Mouse (Mus musculus) CH12.LX (cell line): Measurements from ENCODE around the gene Pitpnm3. TPM values are rescaled to one million over a fixed set of nuclear protein-coding genes. Genes with fewer than 3 reads are reported as not detected.

Experiments used
- DNase-seq: peaks from one replicate; pipeline ENCODE4 v3.0.0-alpha.2; 2013; ENCODE audit errors: extremely low read depth
- H3K27ac ChIP-seq: 2 replicates; pipeline ENCODE4 v1.5.1; 2012; ENCODE audit warnings: low read depth, mild to moderate bottlenecking, control low read depth, moderate library complexity; ENCODE audit not compliant: insufficient read depth
- H3K27me3 ChIP-seq: replicated peaks from 2 replicates; pipeline ENCODE3; 2012; ENCODE audit warnings: inconsistent platforms
- H3K36me3 ChIP-seq, 2 experiments: replicated peaks in 1 of 2; 2 replicates each; pipeline versions ENCODE3 to v1.6.1; 2012; ENCODE audit warnings: inconsistent platforms in 1 of 2, low read length in 1 of 2, mild to moderate bottlenecking in 1 of 2, mixed read lengths in 1 of 2, moderate library complexity in 1 of 2; ENCODE audit not compliant: control insufficient read depth in 1 of 2, insufficient read depth in 1 of 2
- H3K4me1 ChIP-seq, 2 experiments: 2 replicates each; pipeline ENCODE4 v1.6.1; 2012; ENCODE audit warnings: inconsistent platforms in 1 of 2, moderate library complexity in 1 of 2; ENCODE audit not compliant: insufficient read depth in 2 of 2, control insufficient read depth in 1 of 2
- H3K4me2 ChIP-seq: 2 replicates; pipeline ENCODE4 v1.6.1; 2012; ENCODE audit warnings: low read depth, mild to moderate bottlenecking, control low read depth; ENCODE audit not compliant: poor library complexity, insufficient read depth, severe bottlenecking
- H3K4me3 ChIP-seq, 3 experiments: fragments of 150-350 bp in 1 of 3; sonication (generic) in 1 of 3; replicated peaks in 1 of 3; 2 replicates each; pipeline versions ENCODE3 to v1.5.1; 2011 to 2012; ENCODE audit warnings: low read depth in 2 of 3, low read length in 2 of 3, mild to moderate bottlenecking in 2 of 3, moderate library complexity in 2 of 3, control low read depth in 1 of 3, improper control_type of control experiment in 1 of 3, inconsistent platforms in 1 of 3, mixed read lengths in 1 of 3; ENCODE audit not compliant: poor library complexity in 1 of 3
- H3K79me2 ChIP-seq: replicated peaks from 2 replicates; pipeline ENCODE4 v1.6.1; 2012; ENCODE audit warnings: mild to moderate bottlenecking, moderate library complexity; ENCODE audit not compliant: control insufficient read depth, poor library complexity, insufficient read depth, severe bottlenecking; ENCODE audit errors: extremely low read depth
- H3K9ac ChIP-seq: 2 replicates; pipeline ENCODE4 v1.6.1; 2012; ENCODE audit warnings: low read depth, mild to moderate bottlenecking, control low read depth, moderate library complexity; ENCODE audit not compliant: insufficient read depth
- H3K9me3 ChIP-seq: replicated peaks from 2 replicates; pipeline ENCODE3; 2012; ENCODE audit warnings: low read length, inconsistent platforms, mixed read lengths
- BHLHE40 ChIP-seq: IDR thresholded peaks from 2 replicates; pipeline ENCODE4 v1.6.1; 2011; ENCODE audit warnings: mild to moderate bottlenecking, low read depth, low read length, improper control_type of control experiment
- CTCF ChIP-seq, 2 experiments: IDR thresholded peaks in 1 of 2; conservative IDR thresholded peaks in 1 of 2; 2 replicates each; pipeline ENCODE4 v1.5.1; 2011 to 2012; ENCODE audit warnings: low read depth in 2 of 2, low read length in 2 of 2, improper control_type of control experiment in 1 of 2, inconsistent platforms in 1 of 2, mild to moderate bottlenecking in 1 of 2, moderate library complexity in 1 of 2
- E2F4 ChIP-seq: IDR thresholded peaks from 2 replicates; pipeline ENCODE4 v1.6.1; 2011; ENCODE audit warnings: low read depth, low read length, improper control_type of control experiment; ENCODE audit not compliant: insufficient replicate concordance
- KAT2A ChIP-seq: IDR thresholded peaks from 2 replicates; pipeline ENCODE4 v1.6.1; 2012; ENCODE audit warnings: low read length, improper control_type of control experiment, inconsistent platforms; ENCODE audit not compliant: insufficient replicate concordance
- MAFK ChIP-seq: IDR thresholded peaks from 2 replicates; pipeline ENCODE4 v1.6.1; 2011; ENCODE audit warnings: low read length, improper control_type of control experiment; ENCODE audit not compliant: insufficient replicate concordance
- MAX ChIP-seq: IDR thresholded peaks from 2 replicates; pipeline ENCODE4 v1.6.1; 2011; ENCODE audit warnings: low read length, improper control_type of control experiment
- MAZ ChIP-seq: IDR thresholded peaks from 2 replicates; pipeline ENCODE4 v1.6.1; 2012; ENCODE audit warnings: low read depth, mild to moderate bottlenecking, inconsistent platforms, low read length, improper control_type of control experiment, moderate library complexity
- MEF2A ChIP-seq: IDR thresholded peaks from 2 replicates; pipeline ENCODE4 v1.6.1; 2014; ENCODE audit warnings: low read depth, mild to moderate bottlenecking, inconsistent platforms, low read length, improper control_type of control experiment, borderline replicate concordance
- MXI1 ChIP-seq: IDR thresholded peaks from 2 replicates; pipeline ENCODE4 v1.6.1; 2011; ENCODE audit warnings: mild to moderate bottlenecking, low read depth, low read length, improper control_type of control experiment
- NELFE ChIP-seq: IDR thresholded peaks from 2 replicates; pipeline ENCODE4 v1.6.1; 2011; ENCODE audit warnings: low read depth, low read length, improper control_type of control experiment
- NRF1 ChIP-seq: IDR thresholded peaks from 2 replicates; pipeline ENCODE4 v1.6.1; 2014; ENCODE audit warnings: low read depth, mild to moderate bottlenecking, inconsistent platforms, low read length, improper control_type of control experiment, moderate library complexity
- PAX5 ChIP-seq: IDR thresholded peaks from 2 replicates; pipeline ENCODE4 v1.6.1; 2012; ENCODE audit warnings: low read length, inconsistent platforms, mixed read lengths
- POLR2AphosphoS2 ChIP-seq: IDR thresholded peaks from 2 replicates; pipeline ENCODE4 v1.6.1; 2011; ENCODE audit warnings: low read depth, low read length, improper control_type of control experiment
- RAD21 ChIP-seq: IDR thresholded peaks from 2 replicates; pipeline ENCODE4 v1.6.1; 2011; ENCODE audit warnings: low read depth, mild to moderate bottlenecking, low read length, improper control_type of control experiment, moderate library complexity
- RCOR1 ChIP-seq: conservative IDR thresholded peaks from 2 replicates; pipeline ENCODE4 v1.6.1; 2012; ENCODE audit warnings: low read depth, mild to moderate bottlenecking, inconsistent platforms, low read length, improper control_type of control experiment
- SIN3A ChIP-seq: IDR thresholded peaks from 2 replicates; pipeline ENCODE4 v1.6.1; 2012; ENCODE audit warnings: low read length, improper control_type of control experiment, inconsistent platforms
- TCF12 ChIP-seq: IDR thresholded peaks from 2 replicates; pipeline ENCODE4 v1.6.1; 2014; ENCODE audit warnings: low read depth, mild to moderate bottlenecking, inconsistent platforms, low read length, improper control_type of control experiment
- USF1 ChIP-seq: IDR thresholded peaks from 2 replicates; pipeline ENCODE4 v1.6.1; 2014; ENCODE audit warnings: low read depth, mild to moderate bottlenecking, inconsistent platforms, low read length, improper control_type of control experiment
- USF2 ChIP-seq: conservative IDR thresholded peaks from 2 replicates; pipeline ENCODE4 v1.6.1; 2011; ENCODE audit warnings: low read depth, low read length, improper control_type of control experiment
- ZNF384 ChIP-seq: IDR thresholded peaks from 2 replicates; pipeline ENCODE4 v1.6.1; 2012; ENCODE audit warnings: low read depth, low read length, improper control_type of control experiment, inconsistent platforms
- dilution Hi-C: fragments of 300-500 bp; cut with MboI; formaldehyde crosslinking; loops from 2 replicates; pipeline ENCODE4 v1.14.3; 2020; ENCODE audit warnings: low sequenced_read_pairs; ENCODE audit not compliant: extremely low pct_unique_long_range_greater_than_20kb, extremely low pct_ligation_motif_present
- in situ Hi-C: fragments of 300-500 bp; cut with MboI; formaldehyde crosslinking; loops from 3 replicates; pipeline ENCODE4 v1.14.3; 2019; ENCODE audit warnings: low sequenced_read_pairs, low pct_ligation_motif_present, low pct_unique_long_range_greater_than_20kb, mixed read lengths
- polyA plus RNA-seq: library from polyadenylated mRNA; unstranded; fragments of >175 nt; gene quantifications from 2 replicates; pipeline ENCODE4 v1.2.1, GENCODE M21; 2012; ENCODE audit warnings: low read depth; ENCODE audit not compliant: insufficient read length
- total RNA-seq, 2 experiments: library from RNA; depleted of rRNA; stranded (reverse); fragments of 300-350 nt in 1 of 2; fragments of >200 nt in 1 of 2; gene quantifications; 2 replicates each; pipeline ENCODE4 v1.2.3; 2012 to 2014

The Pitpnm3 gene
- total and polyA plus RNA-seq, 3 experiments = 0.08 to 0.59 (median 0.31) TPM

DNA sequence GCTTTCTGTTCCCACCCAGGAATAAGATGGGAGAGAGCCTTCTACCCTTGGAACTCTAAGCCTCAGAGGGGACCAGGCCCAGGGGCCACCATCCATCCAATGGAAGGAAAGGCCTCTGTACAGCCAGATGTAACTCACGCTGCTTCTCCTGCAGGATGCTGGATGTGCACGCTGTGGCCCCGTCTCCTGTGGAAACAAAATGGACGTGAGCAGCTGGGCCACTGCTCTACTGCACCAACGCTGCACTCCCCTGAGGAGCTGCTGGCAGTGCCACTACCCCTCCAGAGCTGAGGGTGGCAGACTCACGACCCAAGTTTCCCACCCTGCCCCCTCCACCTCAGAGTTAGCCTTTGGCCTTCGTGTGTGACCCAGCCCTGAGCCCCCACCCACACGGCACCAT lies 43.2 kb downstream of the Pitpnm3 start:
- Histone ChIP-seq H3K36me3 (no peaks in the 10 kb centered on the region), H3K9me3 (no peaks in the 10 kb centered on the region), H3K79me2 (no peaks in the 10 kb centered on the region), H3K4me2 (no peak overlapping the region), H3K4me1 (peaks cover 5 to 19% of the 10 kb centered on the region in 2 experiments), H3K27ac (no peak overlapping the region), H3K4me3 (no peak overlapping the region), H3K9ac (no peak overlapping the region), H3K27me3 (peaks cover 35% of the 10 kb centered on the region)
- in situ Hi-C loops (no loop called here), dilution Hi-C loops (no loop called here)
- TF ChIP-seq RAD21 (no peak), BHLHE40 (no peak), POLR2AphosphoS2 (no peak), CTCF (conservative IDR thresholded peaks at IDR 0.05 in 1 of 2, IDR thresholded peaks at IDR 0.05 in 1 of 2; ENCODE audit: low read depth in 2 of 2, low read length in 2 of 2) (no peak), TCF12 (no peak), USF2 (no peak), PAX5 (no peak), RCOR1 (no peak), MAX (no peak), MXI1 (no peak), SIN3A (no peak), ZNF384 (no peak), MAZ (no peak), KAT2A (no peak), E2F4 (no peak), MAFK (no peak), NRF1 (no peak), MEF2A (no peak), USF1 (no peak), NELFE (no peak)
- DNase-seq = no peak

DNA sequence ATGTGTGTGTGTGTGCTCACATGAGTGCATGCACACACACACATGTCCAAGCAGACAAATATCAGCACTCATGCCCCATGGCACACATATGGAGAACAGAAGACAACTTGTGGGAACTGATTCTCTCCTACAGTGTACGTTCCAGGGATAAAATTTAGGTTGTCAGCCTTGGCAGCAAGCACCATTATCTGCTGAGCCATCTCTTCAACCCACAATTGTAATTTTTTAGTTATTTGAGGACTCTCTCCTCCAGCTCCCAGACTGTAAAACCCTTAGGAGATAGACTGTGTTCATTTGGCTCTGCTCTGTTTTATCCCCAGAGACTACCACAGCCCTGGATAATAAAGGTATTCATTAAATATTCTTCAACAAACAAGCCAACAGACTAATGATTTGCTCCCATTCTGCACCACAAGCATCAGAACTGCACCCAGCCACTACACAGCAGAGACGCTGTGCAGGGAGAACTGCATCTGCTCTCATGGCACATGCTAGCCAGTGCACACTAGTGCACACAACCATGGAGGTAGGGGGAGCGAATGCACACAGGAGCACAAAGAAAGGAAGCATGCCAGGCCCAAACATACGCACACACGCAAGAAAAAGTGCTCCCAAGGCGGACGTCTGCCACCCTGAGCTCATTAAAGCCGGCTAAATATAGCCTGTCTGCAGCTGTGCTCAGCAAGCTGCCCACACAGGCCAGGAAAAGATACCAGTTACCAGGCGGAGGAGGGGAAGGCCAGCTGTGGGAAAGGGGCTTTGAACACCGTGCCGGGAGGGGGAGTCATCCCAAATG lies 49.1 kb downstream of the Pitpnm3 start:
- DNase-seq = no peak
- in situ Hi-C loops (no loop called here), dilution Hi-C loops (no loop called here)
- Histone ChIP-seq H3K79me2 (no peaks in the 10 kb centered on the region), H3K4me2 (no peak overlapping the region), H3K4me3 (no peak overlapping the region), H3K36me3 (no peaks in the 10 kb centered on the region), H3K27ac (no peak overlapping the region), H3K9me3 (no peaks in the 10 kb centered on the region), H3K27me3 (peaks cover 18% of the 10 kb centered on the region), H3K9ac (no peak overlapping the region), H3K4me1 (peaks cover 6 to 24% of the 10 kb centered on the region in 2 experiments)
- TF ChIP-seq NELFE (no peak), MEF2A (peak; percentile 41; the same call in 1 of the 2 replicates)
